Mouse (Mus musculus): ENCODE results near the gene Numa1. TPM values are rescaled to one million over a fixed set of nuclear protein-coding genes. Genes with fewer than 3 reads are reported as not detected.
A peak's percentile ranks its signal among the peaks of the same experiment; 100 is the strongest.
"Not testable (repeated sequence)": the region's sequence is repeated elsewhere in the genome, so short reads cannot be mapped to it uniquely, and the experiment has no call there.

Gene Numa1
- polyA plus RNA-seq, 1 experiment from 2014 or later: 20.7 TPM

DNA sequence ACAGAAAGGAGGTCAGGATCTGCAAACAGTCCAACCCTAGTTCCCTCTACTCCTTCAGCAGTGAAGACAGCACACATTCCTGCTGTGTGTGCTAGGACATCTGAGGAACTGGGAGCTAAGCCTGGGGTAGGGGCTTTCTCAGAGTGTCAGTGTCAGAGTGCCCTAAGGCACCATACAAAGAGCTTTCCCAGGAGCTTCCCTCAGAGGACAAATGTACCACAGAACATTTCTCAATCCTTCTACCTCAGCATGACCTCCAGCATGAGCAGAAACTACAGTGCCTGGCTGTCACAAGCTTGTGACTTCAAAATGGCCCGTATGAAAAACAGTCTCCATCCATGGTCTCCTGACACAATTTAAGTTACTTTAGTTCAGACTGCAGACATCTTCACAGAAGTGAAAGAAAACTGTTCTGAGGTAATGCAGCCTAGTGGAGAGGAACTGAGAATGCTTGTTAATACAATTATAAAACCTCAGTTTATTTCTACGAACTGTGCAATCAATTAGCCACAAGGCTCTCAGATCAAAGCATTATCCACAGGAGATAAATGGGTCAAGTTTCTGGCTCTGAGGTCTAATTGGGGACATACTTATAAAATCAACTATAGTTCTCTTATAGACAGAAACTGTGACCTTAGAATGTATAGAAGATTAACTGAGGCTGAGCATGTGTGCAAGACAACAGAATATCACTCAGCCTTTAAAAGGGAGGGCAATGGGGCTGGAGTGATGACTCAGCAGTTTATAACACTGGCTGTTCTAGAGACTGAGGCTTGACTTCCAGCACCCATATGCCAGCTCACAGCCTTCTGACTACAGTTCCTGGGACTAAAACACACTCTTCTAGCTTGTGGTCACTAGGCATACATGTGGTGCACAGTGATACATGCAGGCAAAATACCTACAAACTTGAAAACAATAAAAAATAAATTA is 91.5 kb downstream of the Numa1 start:
- ATAC-seq (ENCODE audit: low FRiP score, low TSS enrichment): no peak
- peaks cover 5% of the 10 kb centered on the region for H3K36me3 ChIP-seq (ENCODE audit: control insufficient read depth, insufficient read depth, low read length)
- WGBS: 69% methylated on average over 2 of the region's 2 CpGs

DNA sequence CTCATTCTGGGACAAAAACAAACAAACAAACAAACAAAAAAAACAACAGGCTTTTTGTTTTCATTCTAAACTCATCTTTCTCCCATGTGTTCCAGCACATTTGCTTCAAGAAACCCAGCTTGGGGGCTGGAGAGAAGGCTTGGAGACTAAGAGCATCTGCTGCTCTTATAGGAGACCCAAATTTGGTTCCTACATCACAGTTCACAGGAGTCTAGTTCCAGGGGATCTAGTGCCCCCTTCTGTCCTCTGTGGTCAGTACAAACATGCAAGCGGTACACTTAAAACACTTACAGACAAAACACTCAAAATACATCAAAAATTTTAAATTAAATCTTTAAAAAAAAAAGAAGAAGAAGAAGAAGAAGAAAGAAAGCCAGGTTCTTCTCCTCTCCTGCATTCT is 101.0 kb downstream of the Numa1 start:
- Histone ChIP-seq H3K27me3 (ENCODE audit: control insufficient read depth, insufficient read depth, low read length) (no peaks in the 10 kb centered on the region), H3K9me3 (ENCODE audit: control insufficient read depth, low read length) (no peaks in the 10 kb centered on the region), H3K4me3 (ENCODE audit: low read depth, low read length) (no peak overlapping the region), H3K27ac (replicated peaks) (no peak overlapping the region), H3K4me1 (replicated peaks; ENCODE audit: control insufficient read depth, insufficient read depth) (no peaks in the 10 kb centered on the region), H3K9ac (ENCODE audit: low read length) (no peak overlapping the region), H3K36me3 (ENCODE audit: control insufficient read depth, insufficient read depth, low read length) (peaks cover 26% of the 10 kb centered on the region), H3K4me2 (replicated peaks; ENCODE audit: low read depth) (no peak overlapping the region)
- ATAC-seq (ENCODE audit: low FRiP score, low TSS enrichment) (no peak), DNase-seq (ENCODE audit: low spot score) (no peak)
- TF ChIP-seq CTCF (IDR thresholded peaks at IDR 0.05; ENCODE audit: low read depth): peak; percentile 54
- no peak for TF ChIP-seq EP300 (optimal IDR thresholded peaks at IDR 0.05)
- 94% methylated on average over 1 of the region's 1 CpGs for WGBS

More for the DNA sequence above, 91.5 kb downstream of the Numa1 start:
- TF ChIP-seq CTCF (IDR thresholded peaks at IDR 0.05; ENCODE audit: low read depth): no peak
- no peak overlapping the region for H3K4me2 ChIP-seq (replicated peaks; ENCODE audit: low read depth)
- no peaks in the 10 kb centered on the region for H3K9me3 ChIP-seq (ENCODE audit: control insufficient read depth, low read length)
- H3K4me1 ChIP-seq (replicated peaks; ENCODE audit: control insufficient read depth, insufficient read depth): no peaks in the 10 kb centered on the region
- no peak overlapping the region for H3K9ac ChIP-seq (ENCODE audit: low read length)
- no peak for DNase-seq (ENCODE audit: low spot score)
- H3K27me3 ChIP-seq (ENCODE audit: control insufficient read depth, insufficient read depth, low read length): no peaks in the 10 kb centered on the region
- H3K27ac ChIP-seq (replicated peaks): no peak overlapping the region
- H3K4me3 ChIP-seq (ENCODE audit: low read depth, low read length): no peak overlapping the region

DNA sequence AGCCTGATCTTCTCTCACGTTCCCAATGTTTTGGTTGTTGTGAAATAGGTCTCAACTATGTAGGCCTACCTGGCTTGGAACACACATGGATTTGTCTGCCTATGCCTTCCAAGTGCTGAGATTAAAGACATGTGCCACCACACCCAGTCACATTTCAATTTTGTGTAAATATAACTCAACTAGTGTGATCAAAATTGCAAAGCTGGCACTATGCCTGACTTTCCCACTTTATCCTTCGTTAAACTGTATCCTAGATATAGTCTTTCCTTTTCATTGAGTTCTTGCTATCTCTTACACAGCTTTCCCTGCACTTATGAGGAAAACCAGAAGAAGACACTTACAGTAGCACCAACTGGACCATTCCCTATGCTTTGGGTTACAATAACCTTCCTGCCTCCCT is 101.6 kb downstream of the Numa1 start:
- Histone ChIP-seq H3K36me3 (ENCODE audit: control insufficient read depth, insufficient read depth, low read length) (peaks cover 26% of the 10 kb centered on the region), H3K27ac (replicated peaks) (no peak overlapping the region)
- WGBS: 53% methylated on average over 2 of the region's 2 CpGs

DNA sequence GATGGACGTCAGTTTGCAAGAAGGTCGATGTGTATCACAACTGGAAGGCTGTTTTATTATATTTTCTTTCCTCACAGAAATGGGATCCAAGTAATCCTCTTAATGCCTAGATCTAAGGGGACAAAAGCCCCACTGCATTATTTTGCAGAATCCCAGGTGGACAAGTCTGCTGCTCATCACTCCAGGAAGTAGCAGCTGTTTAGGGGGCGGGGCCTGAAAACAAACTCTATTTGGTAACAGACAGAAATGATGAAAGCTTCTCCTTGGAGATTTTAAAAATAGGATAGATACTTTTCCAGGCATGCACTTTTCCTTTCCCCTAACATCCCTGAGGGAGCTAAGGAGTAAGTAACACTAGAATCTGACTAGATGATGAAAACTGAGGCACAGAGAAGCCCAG is 103.4 kb downstream of the Numa1 start:
- no peak for TF ChIP-seq CTCF (IDR thresholded peaks at IDR 0.05; ENCODE audit: low read depth)
- no peak for TF ChIP-seq EP300 (optimal IDR thresholded peaks at IDR 0.05)
- WGBS: 95% methylated on average over 3 of the region's 3 CpGs
- Histone ChIP-seq H3K27ac (replicated peaks) (no peak overlapping the region), H3K27me3 (ENCODE audit: control insufficient read depth, insufficient read depth, low read length) (no peaks in the 10 kb centered on the region), H3K4me1 (replicated peaks; ENCODE audit: control insufficient read depth, insufficient read depth) (no peaks in the 10 kb centered on the region), H3K9me3 (ENCODE audit: control insufficient read depth, low read length) (no peaks in the 10 kb centered on the region), H3K4me3 (ENCODE audit: low read depth, low read length) (no peak overlapping the region), H3K9ac (ENCODE audit: low read length) (no peak overlapping the region), H3K4me2 (replicated peaks; ENCODE audit: low read depth) (no peak overlapping the region), H3K36me3 (ENCODE audit: control insufficient read depth, insufficient read depth, low read length) (peaks cover 26% of the 10 kb centered on the region)
- DNase-seq (ENCODE audit: low spot score) (no peak), ATAC-seq (ENCODE audit: low FRiP score, low TSS enrichment) (no peak)

More for the DNA sequence above, 101.6 kb downstream of the Numa1 start:
- TF ChIP-seq CTCF (IDR thresholded peaks at IDR 0.05; ENCODE audit: low read depth): no peak
- no peak for TF ChIP-seq EP300 (optimal IDR thresholded peaks at IDR 0.05)
- no peak overlapping the region for H3K9ac ChIP-seq (ENCODE audit: low read length)
- no peak for ATAC-seq (ENCODE audit: low FRiP score, low TSS enrichment)
- H3K4me1 ChIP-seq (replicated peaks; ENCODE audit: control insufficient read depth, insufficient read depth): no peaks in the 10 kb centered on the region
- H3K27me3 ChIP-seq (ENCODE audit: control insufficient read depth, insufficient read depth, low read length): no peaks in the 10 kb centered on the region
- H3K9me3 ChIP-seq (ENCODE audit: control insufficient read depth, low read length): no peaks in the 10 kb centered on the region
- H3K4me2 ChIP-seq (replicated peaks; ENCODE audit: low read depth): no peak overlapping the region
- H3K4me3 ChIP-seq (ENCODE audit: low read depth, low read length): no peak overlapping the region
- no peak for DNase-seq (ENCODE audit: low spot score)

DNA sequence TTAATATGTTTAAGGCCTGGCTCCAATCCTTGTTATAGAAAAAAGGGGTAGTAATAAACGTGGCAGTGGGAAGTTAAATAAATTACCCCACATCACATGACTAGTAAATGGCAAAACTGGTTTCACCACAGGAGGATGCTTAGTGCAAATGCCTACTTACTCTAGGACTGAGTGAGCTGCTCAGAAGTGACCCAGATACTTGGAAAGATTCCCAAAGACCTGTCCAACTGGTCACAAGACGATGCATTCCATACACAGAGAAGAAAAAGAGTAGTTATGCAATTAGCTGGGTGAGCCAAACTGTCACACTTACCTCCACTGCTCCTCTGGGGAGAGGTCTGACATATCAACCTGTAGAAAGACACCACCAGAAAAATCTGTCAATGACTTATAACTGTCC is 108.4 kb downstream of the Numa1 start:
- H3K27ac ChIP-seq (replicated peaks): peak overlapping the region; percentile 45; the same call in 1 of the 2 replicates
- H3K4me3 ChIP-seq (ENCODE audit: low read depth, low read length): no peak overlapping the region
- H3K9me3 ChIP-seq (ENCODE audit: control insufficient read depth, low read length): no peaks in the 10 kb centered on the region
- H3K4me1 ChIP-seq (replicated peaks; ENCODE audit: control insufficient read depth, insufficient read depth): no peaks in the 10 kb centered on the region
- ATAC-seq (ENCODE audit: low FRiP score, low TSS enrichment) (no peak), DNase-seq (ENCODE audit: low spot score) (no peak)
- no peak overlapping the region for H3K4me2 ChIP-seq (replicated peaks; ENCODE audit: low read depth)
- no peak for TF ChIP-seq EP300 (optimal IDR thresholded peaks at IDR 0.05)
- no peak for TF ChIP-seq CTCF (IDR thresholded peaks at IDR 0.05; ENCODE audit: low read depth)
- H3K9ac ChIP-seq (ENCODE audit: low read length): no peak overlapping the region
- no peaks in the 10 kb centered on the region for H3K27me3 ChIP-seq (ENCODE audit: control insufficient read depth, insufficient read depth, low read length)
- H3K36me3 ChIP-seq (ENCODE audit: control insufficient read depth, insufficient read depth, low read length): peaks cover 12% of the 10 kb centered on the region
- WGBS: 37% methylated on average over 2 of the region's 2 CpGs

DNA sequence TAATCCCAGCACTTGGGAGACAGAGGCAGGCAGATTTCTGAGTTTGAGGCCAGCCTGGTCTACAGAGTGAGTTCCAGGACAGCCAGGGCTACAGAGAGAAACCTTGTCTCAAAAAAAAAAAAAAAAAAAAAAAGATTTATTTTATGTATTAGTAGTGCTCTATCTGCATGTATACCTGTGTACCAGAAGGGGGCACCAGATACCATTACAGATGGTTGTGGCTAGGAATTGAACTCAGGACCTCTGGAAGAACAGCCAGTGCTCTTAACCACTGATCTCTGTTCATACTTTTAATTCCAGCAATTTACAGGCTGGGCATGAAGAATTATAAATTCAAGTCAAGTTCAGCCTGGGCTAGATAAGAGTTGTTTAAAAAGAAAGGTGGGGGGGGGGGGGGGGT is 114.6 kb downstream of the Numa1 start:
- ATAC-seq (ENCODE audit: low FRiP score, low TSS enrichment): not testable (repeated sequence)

More for the DNA sequence above, 114.6 kb downstream of the Numa1 start:
- H3K9ac ChIP-seq (ENCODE audit: low read length); H3K27ac ChIP-seq (replicated peaks); H3K4me3 ChIP-seq (ENCODE audit: low read depth, low read length); H3K4me2 ChIP-seq (replicated peaks; ENCODE audit: low read depth); H3K9me3 ChIP-seq (ENCODE audit: control insufficient read depth, low read length); DNase-seq (ENCODE audit: low spot score); H3K36me3 ChIP-seq (ENCODE audit: control insufficient read depth, insufficient read depth, low read length); H3K27me3 ChIP-seq (ENCODE audit: control insufficient read depth, insufficient read depth, low read length); H3K4me1 ChIP-seq (replicated peaks; ENCODE audit: control insufficient read depth, insufficient read depth): not testable (repeated sequence)
- peak; percentile 54 for TF ChIP-seq CTCF (IDR thresholded peaks at IDR 0.05; ENCODE audit: low read depth)

Measured in stomach, postnatal 0 days (tissue).